Mouse (Mus musculus): ENCODE measurements around the gene Tnni3k.
"Not testable (repeated sequence)": the region's sequence is repeated elsewhere in the genome, so short reads cannot be mapped to it uniquely, and the experiment has no call there.

Gene Tnni3k

DNA sequence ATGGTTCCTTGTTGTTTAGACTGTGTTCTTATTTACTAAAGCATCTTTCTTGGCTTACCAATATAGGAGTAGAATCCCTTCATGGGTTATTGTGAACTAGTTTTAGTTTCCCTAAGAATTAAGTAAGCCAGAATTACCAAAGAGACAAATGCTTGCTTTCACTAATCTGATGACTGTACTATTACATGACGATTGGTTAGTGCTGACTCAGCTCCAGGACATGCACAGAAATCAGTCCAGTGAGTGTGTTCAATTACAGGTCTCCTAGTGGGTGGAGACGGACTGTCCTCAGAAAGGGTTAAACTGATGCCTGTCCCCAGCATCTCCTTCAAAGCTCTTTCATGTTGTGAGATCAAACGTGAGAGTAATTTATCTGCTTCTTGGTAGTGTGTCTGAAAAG, 195.5 kb downstream of the Tnni3k start:
- in situ Hi-C loops (cut with MboI; ENCODE audit: low pct_unique_long_range_greater_than_20kb in 1 of 2, low sequenced_read_pairs in 2 of 2, unreplicated experiment in 1 of 2) = no loop called here

DNA sequence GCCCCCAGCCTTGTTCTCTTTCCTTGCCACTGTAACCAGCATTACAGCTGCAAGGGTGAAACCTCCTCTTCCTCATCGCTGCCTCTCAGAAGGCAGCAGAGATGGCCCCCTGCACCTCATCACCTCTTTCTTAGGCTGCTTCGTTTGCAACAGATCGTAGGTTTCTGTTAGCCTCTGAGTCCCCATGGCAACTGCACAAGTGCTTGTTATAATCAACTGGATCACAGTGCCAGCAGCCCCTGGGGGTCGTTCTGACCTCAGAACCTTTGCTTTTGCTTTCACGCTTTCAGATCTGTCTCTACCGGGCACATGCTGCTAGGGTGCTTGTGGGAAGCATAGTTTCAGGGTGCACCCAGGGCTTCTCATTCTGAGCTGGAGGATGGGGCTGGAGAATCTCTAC, 201.9 kb downstream of the Tnni3k start:
- in situ Hi-C loops (cut with MboI; ENCODE audit: low pct_unique_long_range_greater_than_20kb in 1 of 2, low sequenced_read_pairs in 2 of 2, unreplicated experiment in 1 of 2) = no loop called here

DNA sequence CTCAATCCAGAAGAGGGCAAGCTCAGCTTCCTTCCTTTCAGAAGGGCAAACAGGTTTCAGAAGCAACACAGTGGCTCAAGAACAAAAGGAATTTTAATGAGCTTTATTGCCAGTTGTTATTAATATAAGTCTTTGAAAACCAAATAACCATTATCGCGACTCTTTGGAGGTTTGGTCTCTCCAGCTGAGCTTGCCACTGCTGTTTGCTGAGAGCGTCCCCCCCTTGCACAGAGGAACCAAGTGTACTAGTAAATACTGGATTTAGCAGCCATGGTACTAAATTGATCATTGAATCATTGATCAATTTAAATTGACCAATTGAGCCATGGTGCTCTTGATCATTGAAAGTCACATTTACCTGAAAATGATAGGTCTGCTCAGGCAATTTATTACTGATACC, 202.9 kb downstream of the Tnni3k start:
- in situ Hi-C loops (cut with MboI; ENCODE audit: low pct_unique_long_range_greater_than_20kb in 1 of 2, low sequenced_read_pairs in 2 of 2, unreplicated experiment in 1 of 2) = no loop called here

DNA sequence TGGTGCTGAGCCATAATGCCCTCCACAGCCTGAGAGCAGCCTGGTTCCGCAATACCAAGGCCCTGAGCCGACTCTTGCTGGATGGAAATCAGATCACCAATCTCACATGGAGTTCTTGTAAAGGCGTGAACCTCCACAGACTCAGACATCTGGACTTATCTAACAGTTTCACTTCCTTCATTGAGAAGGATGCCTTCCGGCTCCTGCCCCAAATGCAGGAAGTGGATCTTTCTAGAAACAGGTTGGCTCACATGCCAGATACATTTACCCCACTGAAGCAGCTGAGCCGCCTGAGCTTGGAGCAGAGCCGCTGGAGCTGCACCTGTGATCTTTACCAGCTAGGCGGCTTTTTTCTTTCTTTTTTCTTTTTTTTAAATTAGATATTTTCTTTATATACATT, 213.0 kb downstream of the Tnni3k start:
- in situ Hi-C loops (cut with MboI; ENCODE audit: low pct_unique_long_range_greater_than_20kb in 1 of 2, low sequenced_read_pairs in 2 of 2, unreplicated experiment in 1 of 2) = no loop called here

DNA sequence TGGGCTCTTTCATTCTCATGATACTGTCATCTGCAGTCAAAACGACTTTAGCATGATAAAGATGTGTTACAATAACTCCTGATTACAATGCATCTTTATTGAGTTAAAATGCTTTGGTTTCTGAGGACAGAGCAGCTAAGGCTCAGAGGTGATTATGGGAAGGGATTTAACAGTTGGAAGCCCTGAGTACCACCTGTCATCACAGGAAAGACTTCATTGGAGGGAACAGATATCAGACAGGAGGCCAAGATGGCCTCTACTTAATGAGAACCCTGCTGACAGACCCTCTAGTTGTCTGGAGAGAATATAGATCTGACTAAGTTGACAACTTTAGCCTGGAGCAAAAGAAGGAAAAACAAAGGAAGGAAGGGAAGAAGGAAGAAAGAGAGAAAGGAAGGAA, 214.1 kb downstream of the Tnni3k start:
- in situ Hi-C loops (cut with MboI; ENCODE audit: low pct_unique_long_range_greater_than_20kb in 1 of 2, low sequenced_read_pairs in 2 of 2, unreplicated experiment in 1 of 2) = no loop called here

DNA sequence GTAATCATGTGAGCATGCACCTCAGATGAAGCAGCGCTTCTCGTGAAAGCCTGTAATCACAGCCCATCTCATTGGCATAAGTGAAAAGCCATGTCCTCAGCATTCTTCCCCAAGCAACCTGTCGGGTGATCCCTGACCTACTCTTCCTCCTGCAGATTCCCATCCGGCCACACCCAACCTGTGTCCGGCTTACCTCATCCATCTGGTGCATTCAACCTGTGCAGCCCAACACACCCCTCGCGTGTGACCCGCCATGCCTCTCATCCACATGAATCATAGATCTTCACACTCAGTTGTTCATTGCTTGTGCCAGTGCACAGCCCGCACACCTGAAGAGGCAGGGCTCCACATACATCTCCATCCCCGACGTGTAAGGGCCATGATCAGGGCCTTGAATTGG, 217.3 kb downstream of the Tnni3k start:
- in situ Hi-C loops (cut with MboI; ENCODE audit: low pct_unique_long_range_greater_than_20kb in 1 of 2, low sequenced_read_pairs in 2 of 2, unreplicated experiment in 1 of 2) = no loop called here

DNA sequence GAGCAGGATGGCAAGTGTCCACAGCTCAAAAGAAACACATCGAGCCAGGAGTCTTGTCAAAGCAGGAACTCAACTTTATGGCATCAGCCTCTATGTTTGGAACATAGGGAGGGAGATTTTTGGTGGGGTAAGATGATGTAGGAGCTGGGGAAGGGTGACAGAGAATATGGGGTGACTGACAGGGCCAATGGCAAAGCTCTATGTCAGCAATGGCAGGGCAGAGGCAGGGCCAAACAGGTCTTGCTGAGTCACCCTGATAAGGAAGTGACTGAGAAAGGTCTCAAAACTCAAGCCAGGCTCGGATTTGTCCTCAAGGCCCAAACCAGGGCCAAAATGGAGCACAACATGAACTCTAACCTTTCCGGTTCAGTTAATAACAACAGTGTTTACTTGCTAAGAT, 219.1 kb downstream of the Tnni3k start:
- in situ Hi-C loops (cut with MboI; ENCODE audit: low pct_unique_long_range_greater_than_20kb in 1 of 2, low sequenced_read_pairs in 2 of 2, unreplicated experiment in 1 of 2) = no loop called here

DNA sequence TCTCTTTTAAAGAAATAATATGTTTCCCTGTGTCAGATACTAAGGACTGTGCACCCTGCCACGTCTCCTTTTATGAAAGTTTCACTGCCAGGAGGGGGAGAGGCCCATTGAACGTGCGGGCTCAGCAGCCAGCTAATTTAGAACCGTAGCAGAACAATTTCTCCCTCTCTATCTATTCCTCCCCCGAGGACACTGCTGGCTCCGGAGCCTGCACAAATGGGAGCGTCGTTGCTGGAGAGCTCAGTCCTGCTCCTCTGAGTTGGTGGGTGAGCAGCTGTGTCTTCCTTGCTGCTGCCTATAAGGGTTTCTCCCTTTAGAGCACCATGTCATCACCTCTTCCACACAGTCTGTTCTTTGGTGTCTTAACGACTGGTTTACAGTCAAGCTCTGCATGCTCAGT, 220.8 kb downstream of the Tnni3k start:
- in situ Hi-C loops (cut with MboI; ENCODE audit: low pct_unique_long_range_greater_than_20kb in 1 of 2, low sequenced_read_pairs in 2 of 2, unreplicated experiment in 1 of 2) = no loop called here

DNA sequence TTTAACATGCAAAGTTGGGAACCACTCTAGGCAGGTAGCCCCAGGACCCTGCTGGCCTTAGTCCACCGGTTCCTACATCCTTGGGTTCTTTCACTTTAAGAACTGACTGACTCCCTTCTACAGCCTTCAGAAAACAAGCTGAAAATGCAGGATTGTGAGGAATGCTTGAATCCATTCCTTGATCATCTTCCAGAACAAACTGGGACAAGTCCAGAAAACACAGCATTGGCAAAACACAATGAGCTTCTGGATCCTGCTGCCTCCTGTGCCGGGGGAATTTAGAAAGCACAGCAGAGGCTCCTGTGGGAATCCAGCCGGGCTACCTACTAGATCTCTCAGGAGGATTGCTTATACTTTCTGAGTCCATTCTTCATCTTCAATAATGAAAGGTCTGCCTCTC, 229.5 kb downstream of the Tnni3k start:
- in situ Hi-C loops (cut with MboI; ENCODE audit: low pct_unique_long_range_greater_than_20kb in 1 of 2, low sequenced_read_pairs in 2 of 2, unreplicated experiment in 1 of 2) = no loop called here

DNA sequence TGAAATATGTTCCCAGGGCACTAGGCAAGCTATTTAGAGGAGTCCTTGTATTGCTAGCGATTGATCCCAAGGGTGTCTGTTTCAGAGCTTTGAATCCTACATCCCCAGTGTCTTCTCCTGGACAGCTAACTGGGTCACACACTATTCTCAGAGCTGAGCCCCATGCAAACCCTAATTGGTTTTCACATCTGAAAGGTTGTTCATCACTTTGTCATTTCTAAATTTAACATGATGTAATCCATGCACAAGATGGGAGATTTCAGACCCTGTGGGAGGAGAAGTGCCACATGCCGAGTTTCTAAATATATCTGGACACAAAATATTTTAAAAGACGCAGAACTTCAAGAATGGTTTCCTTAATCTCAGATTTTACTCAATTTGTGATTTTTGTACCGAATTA, 230.5 kb downstream of the Tnni3k start:
- in situ Hi-C loops (cut with MboI; ENCODE audit: low pct_unique_long_range_greater_than_20kb in 1 of 2, low sequenced_read_pairs in 2 of 2, unreplicated experiment in 1 of 2) = no loop called here

DNA sequence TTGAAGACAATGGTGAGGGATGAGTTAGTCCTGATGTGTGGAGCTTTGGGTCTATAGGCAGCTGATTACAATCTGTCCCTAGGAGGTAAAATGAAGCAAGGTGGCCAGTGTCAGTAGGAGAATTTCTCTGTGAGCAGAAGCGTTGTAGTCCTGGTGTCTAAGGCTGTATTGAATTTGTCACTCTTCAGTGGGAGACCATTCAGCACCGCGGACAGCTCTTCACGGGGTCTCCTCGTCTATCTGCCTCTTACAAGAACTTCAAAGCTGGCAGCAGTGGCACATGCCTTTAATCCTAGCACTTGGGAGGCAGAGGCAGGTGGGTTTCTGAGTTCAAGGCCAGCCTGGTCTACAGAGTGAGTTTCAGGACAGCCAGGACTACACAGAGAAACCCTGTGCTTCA, 235.5 kb downstream of the Tnni3k start:
- in situ Hi-C loops (cut with MboI; ENCODE audit: low pct_unique_long_range_greater_than_20kb in 1 of 2, low sequenced_read_pairs in 2 of 2, unreplicated experiment in 1 of 2) = not testable (repeated sequence)

DNA sequence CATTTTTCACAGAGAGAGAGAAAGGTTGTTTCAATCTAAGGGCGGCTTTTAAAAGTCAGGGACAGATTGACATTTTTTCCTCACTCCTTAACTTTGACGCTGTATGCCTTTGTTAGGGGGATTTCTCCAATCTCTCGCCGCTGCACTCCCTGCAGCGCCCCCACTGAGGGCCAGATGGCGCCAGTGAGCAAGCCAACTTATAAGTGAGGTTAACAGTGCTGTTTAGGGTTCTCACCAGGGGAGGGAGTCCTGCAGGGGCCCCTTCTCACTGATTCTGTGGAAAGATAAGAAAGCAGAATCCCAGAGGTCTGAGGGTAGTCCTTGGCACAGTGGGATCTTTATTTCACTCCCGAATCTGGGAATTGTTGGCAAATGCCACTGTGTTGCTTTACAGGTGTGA, 237.5 kb downstream of the Tnni3k start:
- in situ Hi-C loops (cut with MboI; ENCODE audit: low pct_unique_long_range_greater_than_20kb in 1 of 2, low sequenced_read_pairs in 2 of 2, unreplicated experiment in 1 of 2) = no loop called here

DNA sequence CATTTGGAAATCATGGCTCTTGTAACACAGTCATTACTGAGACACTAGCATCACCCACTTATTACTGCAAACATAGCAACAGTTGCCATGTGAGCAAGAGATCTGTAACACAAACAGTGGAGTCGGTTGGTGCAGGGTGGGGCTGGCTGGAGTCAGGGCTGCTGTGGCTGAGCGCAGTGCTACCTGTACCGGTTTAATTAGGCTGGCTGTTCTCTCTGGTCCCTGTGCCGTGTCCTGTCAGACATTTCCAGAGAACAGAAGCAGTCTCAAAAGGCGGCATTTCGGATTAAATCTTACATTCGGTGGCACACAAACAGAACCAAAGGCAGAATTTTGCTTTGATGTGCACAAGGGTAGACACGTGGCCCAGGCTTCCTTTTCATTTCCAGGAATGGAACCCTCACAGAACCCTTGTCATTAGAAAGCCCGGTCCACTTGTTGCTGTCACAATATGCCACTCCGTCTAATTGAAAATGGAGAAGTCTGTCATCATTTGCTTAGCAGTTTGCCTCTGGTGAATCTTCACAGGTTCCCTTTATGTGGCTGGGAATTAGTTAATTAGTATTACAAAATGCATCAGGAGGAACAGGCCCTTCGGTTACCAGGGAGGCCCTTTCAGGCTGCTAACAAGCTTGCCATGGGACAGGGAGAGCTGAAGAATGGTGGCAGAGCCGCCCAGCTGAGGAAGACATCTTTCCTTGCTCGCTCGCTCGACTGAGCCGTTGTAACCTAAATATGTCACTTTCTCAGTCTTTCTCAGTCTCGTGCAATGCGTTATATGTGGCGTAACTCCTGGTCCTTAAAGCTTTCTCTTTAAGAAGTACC, 238.2 kb downstream of the Tnni3k start:
- in situ Hi-C loops (cut with MboI; ENCODE audit: low pct_unique_long_range_greater_than_20kb in 1 of 2, low sequenced_read_pairs in 2 of 2, unreplicated experiment in 1 of 2) = no loop called here

DNA sequence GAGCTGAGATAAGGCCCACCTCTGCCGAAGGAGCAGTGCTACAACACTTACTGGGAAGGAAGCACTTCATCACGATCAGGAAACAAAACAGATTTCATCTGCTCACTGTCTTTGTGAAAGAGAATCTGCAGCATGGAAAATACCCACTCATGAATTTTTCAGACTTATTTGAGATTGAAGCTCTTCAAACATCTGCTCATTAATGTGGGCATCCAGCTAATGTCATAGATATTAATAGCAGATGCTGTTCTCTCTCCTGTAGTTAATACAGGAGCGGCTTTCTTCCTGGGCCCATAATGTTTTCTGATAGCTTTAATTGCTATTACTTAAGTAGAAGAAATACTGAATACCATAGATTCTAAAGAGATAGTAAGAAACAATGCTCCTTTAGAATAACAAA, 239.0 kb downstream of the Tnni3k start:
- in situ Hi-C loops (cut with MboI; ENCODE audit: low pct_unique_long_range_greater_than_20kb in 1 of 2, low sequenced_read_pairs in 2 of 2, unreplicated experiment in 1 of 2) = no loop called here

DNA sequence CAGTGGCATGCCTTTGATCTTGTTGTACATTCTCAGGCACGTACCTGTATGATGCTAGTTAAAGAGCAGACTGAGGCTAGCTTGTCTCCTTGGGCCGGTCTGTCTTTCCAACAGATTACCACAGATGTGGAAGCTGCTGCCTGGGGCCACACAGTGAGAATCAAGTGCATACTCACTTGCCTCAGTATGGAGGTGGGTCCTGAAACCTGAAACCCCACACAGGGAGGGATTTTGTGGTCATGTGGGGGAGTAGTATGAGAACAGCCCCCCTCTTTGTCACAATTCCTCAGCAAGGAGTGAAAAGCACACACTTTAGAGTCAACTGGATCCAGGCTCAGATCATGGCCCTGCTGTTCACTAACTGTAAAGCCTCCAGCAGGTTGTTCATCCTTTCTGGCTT, 239.6 kb downstream of the Tnni3k start:
- in situ Hi-C loops (cut with MboI; ENCODE audit: low pct_unique_long_range_greater_than_20kb in 1 of 2, low sequenced_read_pairs in 2 of 2, unreplicated experiment in 1 of 2) = no loop called here

DNA sequence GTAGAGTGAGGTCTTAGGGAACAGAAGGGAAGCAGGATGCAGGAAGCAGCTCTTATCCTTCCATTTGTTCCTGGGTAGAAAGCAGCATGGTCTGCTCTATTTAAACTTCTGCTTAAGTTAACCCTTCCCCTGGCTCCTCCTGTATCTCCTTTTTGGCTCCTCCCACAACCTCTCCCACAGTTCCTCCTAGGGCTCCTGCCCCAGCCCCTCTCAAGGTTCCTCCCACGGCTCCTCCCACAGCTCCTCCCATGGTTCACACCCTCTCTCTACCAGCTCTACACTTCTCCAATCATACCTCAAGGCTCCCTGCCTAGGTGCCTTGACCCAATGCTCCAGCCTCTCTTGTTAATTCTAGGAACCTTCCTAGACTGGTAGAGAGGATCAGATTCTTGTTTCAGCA, 242.3 kb downstream of the Tnni3k start:
- in situ Hi-C loops (cut with MboI; ENCODE audit: low pct_unique_long_range_greater_than_20kb in 1 of 2, low sequenced_read_pairs in 2 of 2, unreplicated experiment in 1 of 2) = no loop called here

DNA sequence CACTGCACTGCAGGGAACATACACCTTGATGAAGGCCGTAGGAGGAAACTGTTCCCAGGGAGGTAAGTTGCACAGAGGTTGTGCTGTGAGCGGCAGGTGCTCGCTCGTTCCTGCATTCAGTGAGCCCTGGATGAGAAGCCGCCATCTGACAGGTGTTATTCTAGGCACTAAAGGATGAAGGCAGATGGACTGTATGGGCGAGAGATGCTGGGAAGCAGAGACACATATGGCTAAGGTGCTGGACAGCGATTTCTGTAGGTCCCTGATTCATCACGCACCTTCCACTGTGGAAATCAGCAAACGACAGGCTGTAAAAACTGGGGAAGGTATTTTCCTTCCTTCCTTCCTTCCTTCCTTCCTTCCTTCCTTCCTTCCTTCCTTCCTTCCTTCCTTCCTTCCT, 243.4 kb downstream of the Tnni3k start:
- in situ Hi-C loops (cut with MboI; ENCODE audit: low pct_unique_long_range_greater_than_20kb in 1 of 2, low sequenced_read_pairs in 2 of 2, unreplicated experiment in 1 of 2) = no loop called here

DNA sequence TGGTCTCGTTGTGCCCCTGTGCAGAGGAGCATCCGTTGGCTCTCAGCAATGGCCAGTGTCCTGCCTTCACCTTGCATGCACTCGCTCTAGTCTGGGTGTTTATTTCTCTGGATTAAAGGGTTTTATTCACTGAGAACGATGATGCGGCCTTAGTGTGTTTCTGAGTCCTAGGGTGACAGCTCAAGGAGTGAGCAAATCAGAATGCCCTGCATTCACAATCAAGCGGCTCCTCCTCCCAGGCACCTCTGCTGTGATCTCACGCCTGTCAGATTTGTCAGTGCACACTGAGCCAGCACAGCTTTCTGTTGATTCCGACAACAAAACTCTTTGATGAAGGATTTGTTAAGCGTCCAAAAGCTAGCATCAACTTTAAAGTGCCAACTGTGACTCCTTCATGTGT, 243.9 kb downstream of the Tnni3k start:
- in situ Hi-C loops (cut with MboI; ENCODE audit: low pct_unique_long_range_greater_than_20kb in 1 of 2, low sequenced_read_pairs in 2 of 2, unreplicated experiment in 1 of 2) = no loop called here

DNA sequence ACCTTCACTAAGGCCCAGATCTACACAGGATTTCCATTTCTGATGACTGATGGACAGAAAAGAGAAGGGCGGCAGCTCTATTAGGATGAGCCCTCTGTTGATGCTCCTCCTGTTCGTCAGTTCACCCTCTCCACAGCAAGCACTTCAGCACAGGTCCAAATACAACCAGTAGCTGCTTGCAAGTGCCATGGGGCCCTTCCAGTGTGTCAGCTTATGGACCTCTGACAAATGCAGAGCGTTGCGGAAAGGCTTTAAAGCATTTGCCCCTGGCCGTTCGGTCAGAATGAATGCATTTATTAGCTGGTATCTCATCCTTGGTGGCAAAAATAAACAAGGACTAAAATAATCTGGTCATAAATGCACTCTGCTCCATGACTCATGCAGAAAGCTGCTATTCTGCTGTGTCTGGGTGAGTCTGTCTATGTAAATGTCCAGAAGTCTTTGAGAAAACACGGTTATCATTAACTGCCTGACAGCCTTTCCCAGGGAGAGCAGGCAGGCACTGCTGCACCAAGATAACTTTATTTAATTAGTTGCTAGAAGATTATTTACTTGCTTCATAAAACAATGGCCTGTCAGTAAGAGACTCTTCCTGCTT, 244.8 kb downstream of the Tnni3k start:
- in situ Hi-C loops (cut with MboI; ENCODE audit: low pct_unique_long_range_greater_than_20kb in 1 of 2, low sequenced_read_pairs in 2 of 2, unreplicated experiment in 1 of 2) = no loop called here

DNA sequence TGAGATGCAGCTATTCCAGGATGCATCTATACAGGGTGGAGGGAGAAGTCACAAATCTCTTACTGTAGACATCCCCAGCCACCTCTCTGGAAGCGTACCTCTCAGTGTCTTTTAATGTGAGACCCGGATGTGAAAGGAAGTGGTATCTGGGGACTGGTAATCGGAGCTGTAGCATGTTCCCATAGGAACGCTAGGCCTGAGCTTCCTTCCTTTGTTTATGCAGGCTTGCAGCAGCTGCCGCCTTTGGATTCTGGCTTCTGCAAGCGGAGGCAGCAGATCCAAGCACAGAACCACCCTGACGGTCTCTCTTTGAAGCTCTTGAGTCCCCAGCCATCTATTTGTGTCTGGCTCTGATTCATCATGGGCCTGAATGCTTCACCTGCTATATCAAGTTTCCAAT, 248.6 kb downstream of the Tnni3k start:
- in situ Hi-C loops (cut with MboI; ENCODE audit: low pct_unique_long_range_greater_than_20kb in 1 of 2, low sequenced_read_pairs in 2 of 2, unreplicated experiment in 1 of 2) = no loop called here
